Mouse (Mus musculus) kidney, postnatal 0 days (tissue): ENCODE measurements around the gene Mcm5. TPM values are rescaled to one million over a fixed set of nuclear protein-coding genes. Genes with fewer than 3 reads are reported as not detected.

Experiments
- ATAC-seq: fragments of 200-750 bp; cut with Nextera tagmentation; replicated peaks from 2 replicates; pipeline ENCODE4 v1.8.0; 2017; ENCODE audit warnings: low read depth, moderate number of reproducible peaks, moderate TSS enrichment, moderate library complexity; ENCODE audit not compliant: low FRiP score
- DNase-seq: peaks from one replicate; pipeline ENCODE4 v3.0.0-alpha.2; 2016; ENCODE audit warnings: low spot score
- H3K27ac ChIP-seq: fragments of 300-500 bp; sonication (generic); 2 replicates; pipeline ENCODE4 v1.5.1; 2014; ENCODE audit warnings: mild to moderate bottlenecking
- H3K27me3 ChIP-seq: fragments of 300-500 bp; sonication (generic); 2 replicates; pipeline ENCODE4 v1.6.1; 2014; ENCODE audit warnings: low read length, mixed read lengths; ENCODE audit not compliant: insufficient read depth
- H3K36me3 ChIP-seq: fragments of 300-500 bp; sonication (generic); 2 replicates; pipeline ENCODE4 v1.6.1; 2014; ENCODE audit warnings: low read length, mixed read lengths; ENCODE audit not compliant: insufficient read depth
- H3K4me1 ChIP-seq: fragments of 300-500 bp; sonication (generic); replicated peaks from 2 replicates; pipeline ENCODE4 v1.6.1; 2014; ENCODE audit warnings: antibody characterized with exemption, low read length, mixed read lengths; ENCODE audit not compliant: insufficient read depth
- H3K4me2 ChIP-seq: fragments of 300-500 bp; sonication (generic); 2 replicates; pipeline ENCODE4 v1.6.1; 2014; ENCODE audit warnings: mild to moderate bottlenecking, low read length, moderate library complexity, mixed read lengths
- H3K4me3 ChIP-seq: fragments of 300-500 bp; sonication (generic); replicated peaks from 2 replicates; pipeline ENCODE4 v1.5.1; 2014; ENCODE audit warnings: low read depth, low read length
- H3K9ac ChIP-seq: fragments of 300-500 bp; sonication (generic); 2 replicates; pipeline ENCODE4 v1.6.1; 2014; ENCODE audit warnings: low read depth, low read length
- H3K9me3 ChIP-seq: fragments of 300-500 bp; sonication (generic); replicated peaks from 2 replicates; pipeline ENCODE4 v1.6.1; 2016; ENCODE audit warnings: low read length, inconsistent platforms, mixed read lengths
- CTCF ChIP-seq: IDR thresholded peaks from 2 replicates; pipeline ENCODE4 v1.5.1; 2016; ENCODE audit warnings: antibody characterized with exemption, low read depth, mild to moderate bottlenecking, moderate library complexity
- whole genome bisulfite sequencing: fragments of 180-500 bp; shearing (Covaris S2); extraction: QIAGEN DNeasy Blood & Tissue Kit; methylation state at CpG from one replicate; pipeline ENCODE4 v1.1.7; 2014; 5-methylcytosine and 5-hydroxymethylcytosine counted together
- polyA plus RNA-seq: library from polyadenylated mRNA; unstranded; fragments of >200 nt; fragmentation: Nextera tagmentation; extraction: Ambion mirVana; gene quantifications from 2 replicates; pipeline ENCODE4 v1.2.1, GENCODE M21; 2015

Mcm5 gene
- polyA plus RNA-seq, 1 experiment from 2014 or later = 63.7 TPM

DNA sequence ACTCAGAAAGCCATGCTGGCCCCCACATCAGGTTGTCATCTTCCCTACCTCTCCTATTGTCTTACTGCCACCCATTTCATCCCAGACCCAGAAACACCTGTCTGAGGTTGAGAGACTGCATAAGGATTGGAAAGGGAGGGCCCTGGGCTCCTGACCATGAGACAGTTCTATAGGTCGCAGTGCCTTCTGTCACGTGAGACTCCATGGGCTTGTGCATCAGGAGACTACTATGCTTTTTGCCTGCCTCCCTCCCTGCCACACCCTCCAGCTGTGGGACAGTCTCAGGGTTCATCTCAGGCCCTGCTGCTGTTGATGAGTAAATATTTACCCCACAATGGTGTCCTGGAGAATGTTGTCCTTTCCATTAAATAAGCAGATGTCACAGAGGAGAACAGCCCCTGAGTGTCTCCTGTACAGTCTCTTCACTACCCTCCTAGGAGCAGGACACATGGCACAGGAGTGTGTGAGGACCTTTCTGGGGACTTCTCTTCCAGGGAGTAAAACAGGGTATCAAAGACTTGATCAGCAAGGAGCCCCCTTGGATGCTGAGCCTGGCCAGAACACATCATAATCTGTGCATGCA is 46.5 kb downstream of the Mcm5 start:
- Histone ChIP-seq H3K4me2 (no peak overlapping the region), H3K9me3 (no peaks in the 10 kb centered on the region), H3K27me3 (no peaks in the 10 kb centered on the region), H3K36me3 (no peaks in the 10 kb centered on the region), H3K27ac (no peak overlapping the region), H3K9ac (no peak overlapping the region), H3K4me1 (no peaks in the 10 kb centered on the region), H3K4me3 (no peak overlapping the region)
- no peak for DNase-seq
- ATAC-seq = no peak
- no peak for TF ChIP-seq CTCF
- 78% methylated on average over 2 of the region's 2 CpGs for WGBS

DNA sequence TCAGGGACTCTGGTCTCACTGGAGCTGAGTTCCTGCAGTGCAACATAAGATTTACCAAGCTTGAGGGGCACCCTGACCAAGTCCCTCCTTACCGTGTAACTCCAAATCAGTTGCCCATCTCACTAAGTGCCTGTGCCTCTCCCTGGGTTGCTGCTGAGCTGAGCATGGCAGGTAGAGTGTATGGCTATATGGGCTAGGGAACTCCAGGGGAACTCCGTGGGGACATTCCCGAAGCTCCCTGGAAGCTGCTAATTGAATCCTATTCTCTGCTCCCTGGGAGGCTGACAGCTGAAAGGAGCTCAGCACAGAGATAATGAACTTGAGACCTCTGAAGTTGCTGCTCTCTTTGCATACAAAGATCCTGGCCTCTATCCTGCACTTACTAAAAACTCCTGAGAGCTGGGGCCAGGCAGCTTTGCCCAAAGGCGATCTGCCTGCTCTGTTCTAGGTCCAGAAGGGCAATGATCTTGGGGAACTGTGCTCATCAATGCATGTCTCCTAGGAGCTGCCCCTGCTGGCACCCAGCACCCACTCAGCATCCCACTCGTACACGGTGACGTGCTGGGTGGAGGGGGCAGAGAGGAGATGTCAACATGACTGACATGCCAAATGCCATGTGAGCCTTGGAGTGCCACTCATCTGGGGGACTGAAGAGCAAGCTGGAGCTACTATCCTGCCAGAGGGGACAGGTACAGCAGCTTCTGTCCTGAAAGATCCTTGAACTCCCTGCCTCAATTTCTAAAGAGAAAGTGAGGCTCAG is 48.3 kb downstream of the Mcm5 start:
- H3K27ac ChIP-seq = no peak overlapping the region
- no peak for TF ChIP-seq CTCF
- ATAC-seq (no peak), DNase-seq (no peak)
- no peaks in the 10 kb centered on the region for H3K4me1 ChIP-seq
- 34% methylated on average over 7 of the region's 7 CpGs for WGBS
- no peaks in the 10 kb centered on the region for H3K27me3 ChIP-seq
- no peak overlapping the region for H3K4me2 ChIP-seq
- no peak overlapping the region for H3K4me3 ChIP-seq
- H3K9ac ChIP-seq = no peak overlapping the region
- H3K36me3 ChIP-seq = no peaks in the 10 kb centered on the region
- H3K9me3 ChIP-seq = no peaks in the 10 kb centered on the region

DNA sequence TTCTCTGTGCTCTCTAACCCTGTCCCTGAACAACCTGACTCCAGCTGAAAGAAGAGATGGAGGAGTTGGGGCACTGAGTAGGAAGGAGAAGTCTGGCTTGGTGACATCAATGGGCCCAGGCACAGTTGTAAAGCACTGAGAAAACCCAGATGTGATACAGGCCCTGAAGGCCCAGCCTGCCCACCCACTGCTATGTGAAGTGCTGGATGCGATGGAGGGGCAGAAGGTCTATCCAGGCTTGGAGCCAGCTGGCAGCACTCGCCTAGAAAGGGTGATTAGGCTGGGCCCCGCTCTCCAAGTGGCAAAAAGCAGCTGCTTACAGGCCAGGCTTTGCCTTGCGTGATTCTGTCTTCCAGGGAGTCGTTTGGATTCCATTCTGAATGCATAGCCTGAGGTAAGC is 60.0 kb downstream of the Mcm5 start:
- no peak for TF ChIP-seq CTCF
- H3K27ac ChIP-seq = no peak overlapping the region
- no peaks in the 10 kb centered on the region for H3K4me1 ChIP-seq
- no peaks in the 10 kb centered on the region for H3K36me3 ChIP-seq
- H3K4me3 ChIP-seq = no peak overlapping the region
- no peak overlapping the region for H3K9ac ChIP-seq
- H3K4me2 ChIP-seq = no peak overlapping the region
- WGBS = 64% methylated on average over 5 of the region's 5 CpGs
- H3K27me3 ChIP-seq = no peaks in the 10 kb centered on the region
- DNase-seq (no peak), ATAC-seq (no peak)
- no peaks in the 10 kb centered on the region for H3K9me3 ChIP-seq

DNA sequence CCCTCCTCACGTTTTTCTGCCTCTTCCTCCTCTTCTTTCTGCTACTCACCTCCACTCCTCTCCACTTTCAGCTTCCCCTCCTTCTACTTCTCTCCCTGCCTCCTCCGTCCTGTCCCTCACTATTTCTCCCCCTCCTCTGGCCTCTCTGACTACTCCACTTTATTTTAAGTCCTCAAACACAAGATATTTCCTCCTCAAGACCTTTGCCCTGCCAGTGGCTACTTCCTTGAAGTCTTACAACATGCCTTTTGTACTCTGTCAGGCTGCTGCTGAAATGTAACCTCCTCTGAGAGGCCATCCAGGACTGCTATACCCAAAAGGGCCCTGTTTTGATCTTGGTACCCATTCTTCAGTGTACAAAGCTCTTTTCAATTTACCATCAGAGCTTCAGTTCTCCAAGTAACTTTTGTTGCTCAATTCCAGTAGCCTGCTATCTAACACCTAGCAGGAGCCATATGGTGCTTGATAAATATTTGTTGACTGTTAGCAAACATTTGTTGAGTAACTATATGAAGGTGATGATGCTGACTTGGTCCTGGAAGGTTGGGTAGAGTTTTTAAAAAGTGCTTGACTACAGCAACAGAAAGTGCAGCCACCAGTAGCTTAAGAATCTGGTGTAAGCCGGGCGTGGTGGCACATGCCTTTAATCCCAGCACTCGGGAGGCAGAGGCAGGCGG is 62.8 kb downstream of the Mcm5 start:
- no peak for DNase-seq
- TF ChIP-seq CTCF = no peak
- no peaks in the 10 kb centered on the region for H3K4me1 ChIP-seq
- H3K27ac ChIP-seq = no peak overlapping the region
- no peak overlapping the region for H3K9ac ChIP-seq
- no peaks in the 10 kb centered on the region for H3K36me3 ChIP-seq
- ATAC-seq = no peak
- no peaks in the 10 kb centered on the region for H3K27me3 ChIP-seq
- no peak overlapping the region for H3K4me3 ChIP-seq
- 69% methylated on average over 6 of the region's 6 CpGs for WGBS
- no peaks in the 10 kb centered on the region for H3K9me3 ChIP-seq
- H3K4me2 ChIP-seq = no peak overlapping the region

Other genes with a start within 250 kb of the Mcm5 start
- gene Isx, start 236.4 kb upstream of the Mcm5 start, polyA plus RNA-seq = 0.11 TPM in 1 of 2 replicates, not detected in the other
- 25.0 and 26.5 TPM in 2 replicates for gene Hmgxb4, start 116.2 kb upstream of the Mcm5 start, polyA plus RNA-seq
- 38.4 and 43.2 TPM in 2 replicates for gene Tom1, start 75.9 kb upstream of the Mcm5 start, polyA plus RNA-seq
- gene Hmox1, start 15.9 kb upstream of the Mcm5 start, polyA plus RNA-seq = 39.9 and 43.1 TPM in 2 replicates
- gene Rasd2, start 104.4 kb downstream of the Mcm5 start, polyA plus RNA-seq = 1.4 and 1.5 TPM in 2 replicates